Comparison of ENCODE assay signal across 23 mouse cellular contexts in genomic region chr15:9898211-9898610, GRCm38 (mm10).
DNase-seq lines count a peak whose midpoint lies in the region; ATAC-seq lines count a peak whose summit lies in the region.
"Had no signal": no experiment of that assay in that cellular context is flagged by ENCODE, and none has a peak within 500 bp of the region (broad histone marks: within the 10 kb centered on the region; RNA-seq: fewer than 3 reads in every experiment).

No protein-coding gene starts in this region.

- H3K4me3 ChIP-seq in embryonic facial prominence, embryonic 14.5 days (ENCODE audit: low read depth, low read length), result no peak overlapping the region
- no peak overlapping the region for H3K4me3 ChIP-seq in embryonic facial prominence, embryonic 10.5 days
- H3K4me3 ChIP-seq: embryonic facial prominence, embryonic 13.5 days; forebrain, embryonic 10.5 days; forebrain, embryonic 13.5 days; heart, embryonic 10.5 days; hindbrain, embryonic 12.5 days; hindbrain, embryonic 15.5 days had no signal

- no peak for ATAC-seq in embryonic facial prominence, embryonic 14.5 days (ENCODE audit: low read depth)
- ATAC-seq: forebrain, embryonic 13.5 days; forebrain, embryonic 16.5 days; intestine, postnatal 0 days had no signal

- no peak overlapping the region for H3K4me2 ChIP-seq in embryonic facial prominence, embryonic 14.5 days (ENCODE audit: low read depth, low read length)
- H3K4me2 ChIP-seq: embryonic facial prominence, embryonic 13.5 days; forebrain, embryonic 13.5 days; hindbrain, embryonic 12.5 days; hindbrain, embryonic 15.5 days had no signal

- no peaks in the 10 kb centered on the region for H3K36me3 ChIP-seq in embryonic facial prominence, embryonic 14.5 days (ENCODE audit: control insufficient read depth, insufficient read depth, low read length)
- no peaks in the 10 kb centered on the region for H3K36me3 ChIP-seq in embryonic facial prominence, embryonic 10.5 days (replicated peaks)
- H3K36me3 ChIP-seq: embryonic facial prominence, embryonic 13.5 days; forebrain, embryonic 10.5 days; heart, embryonic 10.5 days; hindbrain, embryonic 12.5 days; hindbrain, embryonic 15.5 days had no signal

- no peaks in the 10 kb centered on the region for H3K4me1 ChIP-seq in embryonic facial prominence, embryonic 14.5 days (ENCODE audit: control insufficient read depth, insufficient read depth, low read length)
- no peaks in the 10 kb centered on the region for H3K4me1 ChIP-seq in embryonic facial prominence, embryonic 10.5 days
- H3K4me1 ChIP-seq: embryonic facial prominence, embryonic 13.5 days; forebrain, embryonic 10.5 days; forebrain, embryonic 13.5 days; heart, embryonic 10.5 days; hindbrain, embryonic 12.5 days; hindbrain, embryonic 15.5 days had no signal

- peak; percentile 17 for DNase-seq in embryonic facial prominence, embryonic 14.5 days (ENCODE audit: low spot score)
- DNase-seq in embryonic facial prominence, embryonic 10.5 days (ENCODE audit: low spot score), result no peak
- DNase-seq in ES-CJ7 (ENCODE audit: low read depth, low spot score) (peak; percentile 75), ZHBTc4 (ENCODE audit: low read depth, low spot score) (peak; percentile 75)
- DNase-seq in skeletal muscle tissue, adult 2 months (ENCODE audit: low read depth, low spot score), result peak; percentile 6
- DNase-seq in yolk sac, embryonic 10.5 days (ENCODE audit: low spot score), result no peak
- DNase-seq in adrenal gland, adult 2 months, result no peak
- DNase-seq: adrenal gland, adult 8-10 months; adrenal gland, postnatal 25 days; cerebellum, adult 11 months; cerebellum, adult 2 months; cerebellum, adult 9-11 months; cerebellum, postnatal 25 days; gastrocnemius, postnatal 25 days; heart, adult 18-20 months had no signal

- no peak overlapping the region for H3K27ac ChIP-seq in embryonic facial prominence, embryonic 14.5 days (replicated peaks; ENCODE audit: low read depth, low read length)
- H3K27ac ChIP-seq in embryonic facial prominence, embryonic 10.5 days (replicated peaks), result no peak overlapping the region
- H3K27ac ChIP-seq: embryonic facial prominence, embryonic 13.5 days; forebrain, embryonic 10.5 days; forebrain, embryonic 13.5 days; heart, embryonic 10.5 days; hindbrain, embryonic 12.5 days; hindbrain, embryonic 15.5 days had no signal

- 55% methylated on average over 2 of the region's 2 CpGs for WGBS in embryonic facial prominence, embryonic 14.5 days
- WGBS in embryonic facial prominence, embryonic 10.5 days, result 65% methylated on average over 2 of the region's 2 CpGs

- 0 out of 2 replicates have a peak, but pooled peaks cover 3% of the 10 kb centered on the region for H3K9me3 ChIP-seq in embryonic facial prominence, embryonic 14.5 days (ENCODE audit: control insufficient read depth, low read length)
- H3K9me3 ChIP-seq in embryonic facial prominence, embryonic 10.5 days, result no peaks in the 10 kb centered on the region
- H3K9me3 ChIP-seq: embryonic facial prominence, embryonic 13.5 days; forebrain, embryonic 10.5 days; forebrain, embryonic 13.5 days; heart, embryonic 10.5 days; hindbrain, embryonic 12.5 days; hindbrain, embryonic 15.5 days had no signal

- no peak overlapping the region for H3K9ac ChIP-seq in embryonic facial prominence, embryonic 14.5 days (ENCODE audit: low read depth, low read length)
- H3K9ac ChIP-seq: embryonic facial prominence, embryonic 13.5 days; forebrain, embryonic 13.5 days; hindbrain, embryonic 12.5 days; hindbrain, embryonic 15.5 days had no signal

- no peaks in the 10 kb centered on the region for H3K27me3 ChIP-seq in embryonic facial prominence, embryonic 14.5 days (replicated peaks; ENCODE audit: control insufficient read depth, insufficient read depth, low read length)
- H3K27me3 ChIP-seq in embryonic facial prominence, embryonic 10.5 days (replicated peaks; ENCODE audit: low read depth, poor library complexity, severe bottlenecking), result no peaks in the 10 kb centered on the region
- H3K27me3 ChIP-seq: embryonic facial prominence, embryonic 13.5 days; forebrain, embryonic 13.5 days; hindbrain, embryonic 12.5 days; hindbrain, embryonic 15.5 days had no signal

Comparison
In these comparisons a context has a peak if more than half of its experiments do, and no peak if none do; other contexts are left out.
1. DNase-seq: peak in embryonic facial prominence, embryonic 14.5 days (single experiment), ES-CJ7 (single experiment), ZHBTc4 (single experiment) and skeletal muscle tissue, adult 2 months (single experiment); none in embryonic facial prominence, embryonic 10.5 days (single experiment), yolk sac, embryonic 10.5 days (single experiment) and adrenal gland, adult 2 months (single experiment).